Mouse (Mus musculus): ENCODE data around the gene Tmbim1.

DNA sequence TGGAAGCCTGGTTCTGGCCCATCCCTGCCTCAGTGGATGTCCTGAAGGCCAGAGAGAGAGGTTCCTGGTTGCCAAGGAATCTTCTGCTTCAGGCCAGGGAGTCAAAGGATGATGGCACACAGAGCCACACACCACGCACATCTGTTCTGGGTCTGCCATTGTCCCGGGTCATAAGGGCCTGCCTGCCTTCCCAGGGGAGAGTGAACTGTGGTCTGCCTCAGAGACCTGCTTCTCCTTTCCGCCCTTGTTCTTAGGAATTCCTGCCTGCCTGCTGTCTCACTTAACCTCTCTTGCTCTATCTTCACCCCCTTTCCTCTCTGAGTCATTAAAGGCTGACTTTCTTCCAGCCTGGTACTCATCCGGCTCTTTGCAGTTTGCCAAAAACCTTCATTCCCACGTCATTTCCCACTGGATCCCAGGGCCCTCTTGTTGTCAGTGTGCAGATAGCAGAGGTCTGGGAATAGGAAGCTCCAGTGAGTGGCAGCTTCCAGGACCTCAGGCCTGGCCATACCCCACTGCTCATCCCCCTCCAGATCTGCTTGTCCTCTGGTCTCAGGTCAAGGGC lies 47.2 kb upstream of the Tmbim1 start:
- TF ChIP-seq CTCF (conservative IDR thresholded peaks at IDR 0.05 in 1 of 2, IDR thresholded peaks at IDR 0.05 in 1 of 2; ENCODE audit: low read depth in 2 of 2, low read length in 2 of 2) (no peak), ZKSCAN1 (IDR thresholded peaks at IDR 0.05; ENCODE audit: borderline replicate concordance, low read depth, low read length) (no peak), POLR2A (IDR thresholded peaks at IDR 0.05; ENCODE audit: low read depth, low read length) (no peak; the same call in 1 of the 2 replicates), BHLHE40 (IDR thresholded peaks at IDR 0.05; ENCODE audit: low read depth, low read length) (peak; percentile 19; the same call in 1 of the 2 replicates), CHD2 (IDR thresholded peaks at IDR 0.05; ENCODE audit: low read length) (no peak), E2F4 (IDR thresholded peaks at IDR 0.05; ENCODE audit: insufficient replicate concordance, low read depth, low read length) (no peak), USF1 (IDR thresholded peaks at IDR 0.05; ENCODE audit: low read depth, low read length) (no peak), EP300 (IDR thresholded peaks at IDR 0.05; ENCODE audit: low read length) (peak; percentile 57), MEF2A (IDR thresholded peaks at IDR 0.05; ENCODE audit: borderline replicate concordance, low read depth, low read length) (no peak), MAFK (IDR thresholded peaks at IDR 0.05; ENCODE audit: insufficient replicate concordance, low read length) (no peak), SMC3 (IDR thresholded peaks at IDR 0.05; ENCODE audit: low read depth, low read length) (no peak), GABPA (IDR thresholded peaks at IDR 0.05; ENCODE audit: insufficient replicate concordance, low read depth, low read length) (no peak), TCF12 (IDR thresholded peaks at IDR 0.05; ENCODE audit: low read depth, low read length) (no peak)
